Mouse (Mus musculus) brain, adult 2 months (tissue): Measurements from ENCODE around the gene Bnip1.

Experiments
- DNase-seq: peaks from one replicate; pipeline ENCODE4 v3.0.0; 2011; ENCODE audit warnings: low read depth, low spot score

Bnip1 gene

GRCm38 (mm10) chr17:26780750-26781571 lies at the start of gene Bnip1:
TSS of gene Bnip1 (plus strand) at chr17:26781066.
- peak; percentile 92 for DNase-seq

- no peak for DNase-seq
These were observed 38.3 kb upstream of the Bnip1 start for GRCm38 (mm10) chr17:26742581-26742980.

DNA sequence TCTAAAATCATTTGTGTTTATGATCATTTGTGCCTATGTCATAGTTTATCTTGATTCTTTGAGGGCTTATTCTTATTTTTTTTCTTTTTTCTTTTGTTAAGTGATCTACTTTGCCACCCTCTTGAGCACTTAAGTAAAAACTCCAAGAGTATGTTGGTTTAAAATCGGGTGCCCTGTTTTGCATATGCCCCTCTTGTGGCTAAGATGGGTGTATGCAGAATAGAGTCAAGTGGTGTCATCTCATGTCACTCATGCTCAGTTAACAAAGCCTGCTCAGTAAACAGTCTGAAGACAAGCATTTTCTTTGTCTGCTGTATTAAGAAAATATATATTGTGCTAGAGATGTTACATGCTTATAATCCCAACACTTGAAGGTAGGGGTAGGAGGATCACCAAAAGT lies 37.6 kb upstream of the Bnip1 start:
- no peak for DNase-seq

DNA sequence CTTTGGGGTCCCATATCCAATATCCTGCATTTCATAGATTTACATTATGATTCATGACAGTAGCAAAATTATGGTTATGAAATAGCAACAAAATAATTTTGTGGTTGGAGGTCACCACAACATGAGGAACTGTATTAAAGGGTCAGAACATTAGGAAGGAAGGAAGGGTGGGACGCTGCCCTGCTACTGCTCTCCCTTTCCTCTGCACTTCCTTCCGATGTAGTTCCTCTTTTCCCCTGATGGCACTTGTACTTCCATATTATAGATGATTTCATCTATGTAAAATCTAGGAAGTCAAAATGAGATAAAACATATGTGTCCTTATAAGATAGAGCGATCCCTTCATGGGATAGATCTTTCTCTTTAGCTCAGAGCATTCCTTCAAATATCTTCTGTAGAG lies 30.9 kb upstream of the Bnip1 start:
- no peak for DNase-seq

DNA sequence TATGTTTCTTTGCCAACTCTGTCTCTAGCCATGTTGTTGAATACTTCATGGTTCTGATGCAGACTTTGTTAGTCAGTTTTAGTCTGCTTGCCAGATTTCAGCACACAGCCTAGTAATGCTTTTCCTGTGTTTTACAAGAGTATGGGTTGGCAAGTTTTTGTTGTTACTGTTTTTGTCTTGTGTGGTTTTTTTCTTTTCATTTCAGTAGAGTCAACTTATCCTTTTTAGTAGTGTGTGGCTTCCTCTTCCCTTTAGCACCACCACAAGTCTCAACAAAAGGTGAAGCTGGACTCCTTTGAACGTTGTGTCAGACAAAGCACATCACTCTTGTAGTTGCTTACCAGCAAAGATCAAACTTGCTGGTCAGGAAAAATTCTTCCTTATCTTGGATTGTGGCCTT lies 28.6 kb upstream of the Bnip1 start:
- DNase-seq: no peak

DNA sequence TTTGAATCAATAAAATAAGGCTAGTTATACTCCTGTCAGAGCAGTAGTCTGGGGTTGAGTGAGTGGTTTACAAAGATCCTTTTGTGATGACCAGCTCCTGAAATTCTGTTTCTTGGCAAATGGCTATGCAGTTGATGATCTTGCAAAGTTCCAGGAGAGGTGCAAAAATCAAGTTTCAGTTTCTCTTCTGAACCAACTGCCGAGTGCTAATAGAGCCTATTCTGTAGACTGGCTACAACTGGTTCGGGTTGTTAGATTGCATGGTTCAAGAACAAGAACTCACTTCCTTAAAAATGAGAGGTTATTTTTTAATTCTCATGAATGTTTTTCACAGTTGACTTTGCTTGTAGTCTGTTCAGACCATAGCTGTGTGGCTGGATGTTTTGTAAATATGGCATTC lies 27.4 kb upstream of the Bnip1 start:
- no peak for DNase-seq

GRCm38 (mm10) chr17:26767100-26767753 lies 13.6 kb upstream of the Bnip1 start:
- DNase-seq: no peak

- DNase-seq: no peak
These were observed 13.1 kb upstream of the Bnip1 start for GRCm38 (mm10) chr17:26767754-26768124.

DNA sequence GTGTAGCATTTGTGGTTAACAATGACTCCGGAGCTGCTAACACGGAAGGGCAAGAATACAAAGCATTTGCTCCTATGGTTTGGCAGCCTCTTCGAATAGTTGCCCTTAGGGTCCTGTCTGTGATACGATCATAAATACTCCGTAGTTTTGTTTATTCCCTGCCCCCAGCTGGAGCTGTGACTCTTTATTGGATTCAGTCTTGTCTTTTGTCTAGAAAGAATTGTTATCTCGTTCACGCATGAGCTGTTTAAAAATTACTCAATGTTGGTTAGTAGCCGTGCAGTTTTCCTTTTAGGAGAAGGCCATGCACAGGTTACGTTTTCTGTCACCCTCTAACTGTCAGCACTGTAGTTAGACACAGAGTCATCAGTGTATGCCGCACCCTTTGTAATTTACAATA lies 4.7 kb upstream of the Bnip1 start:
- DNase-seq: no peak

DNA sequence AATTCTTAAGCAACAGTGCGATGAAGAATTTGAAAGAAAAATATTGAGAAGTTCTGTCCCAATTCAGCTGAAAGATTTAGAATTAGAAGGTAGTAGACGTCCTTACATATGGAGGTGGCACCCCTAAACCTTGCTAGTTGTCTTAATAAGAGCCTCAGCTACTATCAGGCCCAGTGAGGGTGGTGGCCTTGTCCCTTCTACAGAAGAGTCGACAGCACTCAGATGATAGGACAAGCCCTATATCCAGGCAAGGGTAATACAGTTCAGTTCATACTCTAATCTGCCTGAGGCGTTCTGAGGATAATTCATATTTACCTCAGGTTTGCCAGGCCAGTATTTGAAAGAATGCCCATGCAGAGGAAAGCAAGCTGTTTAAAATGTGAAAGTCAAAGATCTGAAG lies 2.9 kb upstream of the Bnip1 start:
- DNase-seq: no peak

DNA sequence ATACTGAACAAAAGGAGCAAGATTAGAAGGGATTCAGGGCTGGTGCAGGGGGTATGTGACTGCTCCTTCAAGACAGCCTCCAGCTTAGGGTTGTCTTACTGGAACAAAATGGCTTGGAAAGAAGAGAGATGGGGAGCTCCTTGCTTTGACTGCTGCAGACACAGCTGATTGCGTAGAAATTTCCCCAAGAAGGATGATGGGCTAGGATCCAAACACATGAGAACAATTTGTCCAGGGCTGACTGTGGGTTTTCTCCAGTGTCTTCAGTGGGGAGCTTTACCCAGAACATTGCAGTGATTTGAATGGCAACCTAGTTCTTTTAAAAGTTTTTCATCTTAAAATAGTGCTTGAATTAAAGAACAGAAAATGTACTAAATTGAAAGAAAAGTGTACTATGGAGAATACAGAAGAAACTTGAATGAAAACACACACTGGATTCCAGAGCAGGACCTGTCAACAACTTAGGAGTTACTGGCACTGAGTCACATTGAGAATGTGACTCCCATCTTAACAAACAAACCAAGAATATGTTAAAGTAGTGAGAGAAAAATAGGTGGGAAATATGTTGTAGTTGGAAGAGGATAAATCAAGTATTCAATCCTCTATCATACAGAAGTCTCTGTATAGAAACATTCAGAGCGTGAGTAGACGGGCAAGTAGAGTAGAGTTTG lies 2.3 kb upstream of the Bnip1 start:
- no peak for DNase-seq

DNA sequence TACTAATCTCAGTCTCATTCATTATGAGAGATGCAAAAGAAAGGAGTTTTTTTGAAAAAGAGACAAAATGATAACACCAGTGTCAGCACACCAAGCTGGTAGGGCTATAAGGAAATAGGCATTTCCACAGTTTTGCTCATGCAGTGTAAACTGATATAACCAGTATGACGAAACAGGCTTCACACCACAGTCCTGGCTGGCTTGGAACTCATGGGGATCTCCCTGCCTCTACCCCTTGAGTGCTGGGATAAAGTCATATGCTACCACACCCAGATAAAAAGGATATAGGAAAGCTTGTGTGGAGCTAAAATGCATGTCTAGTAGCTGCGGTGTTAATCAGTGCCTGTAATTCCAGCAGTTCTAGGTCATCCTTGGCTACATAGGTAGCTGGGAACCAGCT lies 1.4 kb upstream of the Bnip1 start:
- no peak for DNase-seq

GRCm38 (mm10) chr17:26781610-26782043 lies 761 bp downstream of the Bnip1 start:
- no peak for DNase-seq

DNA sequence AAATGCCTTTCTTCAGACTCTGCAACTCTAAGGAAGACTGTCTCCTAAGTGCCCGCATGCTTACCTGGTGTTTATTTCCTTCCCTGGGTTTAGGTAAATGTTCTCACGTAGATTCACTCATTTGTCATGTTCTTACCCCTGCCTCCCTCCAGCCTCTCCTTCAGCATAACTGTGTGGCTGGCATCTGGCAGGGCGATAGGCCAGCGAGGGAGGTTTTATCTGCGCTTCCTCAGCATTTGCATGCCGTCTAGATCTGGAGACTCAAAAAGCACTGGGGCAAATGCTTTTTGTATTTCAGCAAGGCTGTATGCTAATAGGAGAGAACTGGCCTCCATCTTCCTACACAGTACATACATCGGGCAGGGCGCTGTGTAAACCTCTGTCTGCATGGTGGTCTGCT lies 3.7 kb downstream of the Bnip1 start:
- DNase-seq: no peak

DNA sequence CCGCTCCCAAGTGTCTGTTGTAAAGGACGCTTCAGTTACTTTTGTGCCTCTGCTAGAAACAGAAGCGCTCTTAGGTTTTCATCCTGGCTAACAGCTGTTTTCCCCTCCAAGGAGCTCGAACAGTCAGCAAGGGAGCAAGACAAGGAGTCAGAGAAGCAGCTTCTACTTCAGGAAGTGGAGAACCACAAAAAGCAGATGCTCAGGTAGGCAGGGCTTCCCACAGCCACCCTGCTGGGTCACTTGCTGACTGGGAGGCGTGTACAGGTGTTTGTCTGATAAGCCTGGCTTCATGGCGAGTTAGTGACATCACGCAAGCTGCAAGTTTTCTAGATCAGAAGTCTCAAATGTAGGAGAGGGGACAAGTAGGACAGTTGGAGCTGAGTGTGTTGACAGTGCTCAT lies 5.7 kb downstream of the Bnip1 start:
- DNase-seq: no peak

DNA sequence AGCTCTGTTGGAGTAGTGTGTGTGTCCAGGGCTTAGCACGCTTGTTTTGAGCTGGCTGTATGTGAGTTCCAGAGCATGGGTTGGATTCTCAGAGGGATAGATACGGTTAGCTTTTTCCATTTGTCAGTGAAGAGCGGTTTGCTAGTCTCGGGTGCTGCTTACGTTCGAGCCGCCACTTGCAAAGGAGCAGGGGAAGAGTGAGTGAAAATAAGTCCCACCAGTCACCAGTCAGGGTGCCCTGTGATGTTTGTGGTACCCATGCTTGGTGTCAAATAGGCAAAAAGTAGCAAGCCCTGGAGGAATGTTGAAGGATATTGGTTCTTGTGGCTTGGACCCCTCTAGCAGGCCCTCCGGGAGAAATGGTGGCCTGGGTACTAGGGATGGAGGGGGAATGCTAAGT lies 8.1 kb downstream of the Bnip1 start:
- no peak for DNase-seq

GRCm38 (mm10) chr17:26789460-26790268 lies 8.8 kb downstream of the Bnip1 start:
- no peak for DNase-seq

GRCm38 (mm10) chr17:26790269-26791214 lies 9.7 kb downstream of the Bnip1 start:
- DNase-seq: no peak

DNA sequence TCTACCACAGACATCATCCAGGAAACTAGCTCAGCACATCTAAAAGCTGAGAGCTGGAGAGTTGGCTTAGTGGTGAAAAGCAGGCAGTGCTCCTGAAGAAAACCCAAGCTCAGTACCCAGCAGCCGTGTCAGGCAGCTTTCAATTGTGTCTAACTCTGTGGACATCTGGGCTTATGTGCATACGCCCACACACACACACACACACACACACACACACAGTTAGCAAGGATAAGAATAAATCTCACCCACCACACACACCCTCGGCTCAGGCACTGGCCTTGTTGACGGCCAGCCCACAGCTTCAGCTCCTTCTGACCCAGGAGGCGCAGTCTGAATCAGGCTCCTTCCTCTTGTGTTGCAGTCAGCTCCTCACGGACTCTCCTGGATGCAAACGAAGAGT lies 10.7 kb downstream of the Bnip1 start:
- peak; percentile 76 for DNase-seq

DNA sequence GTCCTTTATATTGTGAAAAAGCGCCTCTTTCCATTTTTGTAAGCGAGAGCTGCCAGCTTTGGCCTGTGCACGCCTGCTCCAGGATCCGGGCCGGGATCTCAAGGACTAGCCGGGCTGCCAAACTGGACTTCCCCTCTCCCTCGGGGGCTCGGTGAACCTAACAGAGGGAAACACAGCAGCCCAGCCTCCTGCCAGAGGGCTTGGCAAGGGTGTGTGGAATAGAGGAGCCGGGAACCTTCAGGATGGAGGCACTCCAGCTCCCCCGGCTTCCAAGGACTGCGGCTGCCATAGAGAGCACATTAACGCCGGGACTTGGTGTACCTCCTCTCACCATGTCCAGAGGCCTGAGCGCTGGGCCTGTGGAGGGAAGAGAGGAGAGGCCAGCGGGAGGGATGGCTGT lies 11.2 kb downstream of the Bnip1 start:
- no peak for DNase-seq
